Mouse (Mus musculus) ES-Bruce4 (cell line): ENCODE measurements at regions not wholly inside any gene's neighbourhood (a gene's known extent, or its start where the extent isn't known, plus 50 kb on each side); places are given as distances from the start of the nearest gene placed in this dataset.

Source experiments
- CTCF ChIP-seq: IDR thresholded peaks from one replicate; pipeline ENCODE4 v1.8.1; 2011; ENCODE audit warnings: low read depth, low read length
- POLR2A ChIP-seq: IDR thresholded peaks from one replicate; pipeline ENCODE4 v1.8.1; 2011; ENCODE audit warnings: low read length; ENCODE audit not compliant: insufficient read depth

GRCm38 (mm10) chr4:54527660-54528059 is 417.2 kb upstream of the Zfp462 start:
- TF ChIP-seq POLR2A (no peak), CTCF (no peak)
